In genomic region chr11:117935616-117936015, GRCm38 (mm10) we compare ENCODE assay signal across 9 mouse cellular contexts. TPM values are rescaled to one million over a fixed set of nuclear protein-coding genes. Genes with fewer than 3 reads are reported as not detected.
A peak's percentile ranks its signal among the peaks of the same experiment; 100 is the strongest.
DNase-seq lines count a peak whose midpoint lies in the region; ATAC-seq lines count a peak whose summit lies in the region.
"Had no signal": no experiment of that assay in that cellular context is flagged by ENCODE, and none has a peak within 500 bp of the region (broad histone marks: within the 10 kb centered on the region; RNA-seq: fewer than 3 reads in every experiment).

No protein-coding gene starts in this region.

- no peaks in the 10 kb centered on the region for H3K36me3 ChIP-seq in forebrain, embryonic 10.5 days (replicated peaks)
- no peaks in the 10 kb centered on the region for H3K36me3 ChIP-seq in forebrain, embryonic 14.5 days (ENCODE audit: control insufficient read depth, insufficient read depth, low read length)
- no peaks in the 10 kb centered on the region for H3K36me3 ChIP-seq in kidney, embryonic 15.5 days
- H3K36me3 ChIP-seq: neural tube, embryonic 12.5 days had no signal

- peaks cover 66% of the 10 kb centered on the region for H3K27me3 ChIP-seq in forebrain, embryonic 10.5 days (ENCODE audit: poor library complexity, severe bottlenecking)
- peaks cover 6% of the 10 kb centered on the region; the same call in 1 of the 2 replicates for H3K27me3 ChIP-seq in forebrain, embryonic 14.5 days (replicated peaks; ENCODE audit: control insufficient read depth, insufficient read depth, low read length)
- peaks cover 12% of the 10 kb centered on the region for H3K27me3 ChIP-seq in kidney, embryonic 15.5 days

- no peak overlapping the region for H3K4me3 ChIP-seq in forebrain, embryonic 10.5 days
- H3K4me3 ChIP-seq in forebrain, embryonic 14.5 days (ENCODE audit: low read depth, low read length), result no peak overlapping the region
- H3K4me3 ChIP-seq in kidney, embryonic 15.5 days (replicated peaks), result no peak overlapping the region
- H3K4me3 ChIP-seq: neural tube, embryonic 12.5 days had no signal

- no peaks in the 10 kb centered on the region for H3K9me3 ChIP-seq in forebrain, embryonic 10.5 days
- no peaks in the 10 kb centered on the region for H3K9me3 ChIP-seq in forebrain, embryonic 14.5 days (replicated peaks; ENCODE audit: control insufficient read depth, low read length)
- no peaks in the 10 kb centered on the region for H3K9me3 ChIP-seq in kidney, embryonic 15.5 days (replicated peaks)
- H3K9me3 ChIP-seq: neural tube, embryonic 12.5 days had no signal

- 72% methylated on average over 9 of the region's 9 CpGs for WGBS in forebrain, embryonic 10.5 days
- 64% methylated on average over 9 of the region's 9 CpGs for WGBS in forebrain, embryonic 14.5 days
- WGBS in kidney, embryonic 15.5 days, result 56% methylated on average over 9 of the region's 9 CpGs

- peaks cover 95% of the 10 kb centered on the region for H3K4me1 ChIP-seq in forebrain, embryonic 10.5 days
- peaks cover 22% of the 10 kb centered on the region for H3K4me1 ChIP-seq in forebrain, embryonic 14.5 days (ENCODE audit: control insufficient read depth, insufficient read depth, low read length)
- peaks cover 91% of the 10 kb centered on the region for H3K4me1 ChIP-seq in kidney, embryonic 15.5 days

- peak overlapping the region; percentile 62 for H3K27ac ChIP-seq in forebrain, embryonic 10.5 days
- no peak overlapping the region for H3K27ac ChIP-seq in forebrain, embryonic 14.5 days (ENCODE audit: low read depth, low read length)
- peak overlapping the region; percentile 71 for H3K27ac ChIP-seq in kidney, embryonic 15.5 days
- H3K27ac ChIP-seq: neural tube, embryonic 12.5 days had no signal

- H3K9ac ChIP-seq in forebrain, embryonic 14.5 days (ENCODE audit: low read length), result no peak overlapping the region
- no peak overlapping the region for H3K9ac ChIP-seq in kidney, embryonic 15.5 days
- H3K9ac ChIP-seq: neural tube, embryonic 12.5 days had no signal

- no peak for ATAC-seq in forebrain, embryonic 14.5 days
- ATAC-seq in granulocyte monocyte progenitor cell, adult 5-6 weeks (replicated peaks; ENCODE audit: poor library complexity, severe bottlenecking), result peak; percentile 57
- ATAC-seq in kidney, embryonic 15.5 days (replicated peaks; ENCODE audit: low FRiP score), result no peak
- ATAC-seq in megakaryocyte progenitor cell, adult 5-6 weeks (replicated peaks; ENCODE audit: poor library complexity), result peak; percentile 33

- H3K4me2 ChIP-seq in forebrain, embryonic 14.5 days (ENCODE audit: low read length), result no peak overlapping the region
- no peak overlapping the region for H3K4me2 ChIP-seq in kidney, embryonic 15.5 days
- H3K4me2 ChIP-seq: neural tube, embryonic 12.5 days had no signal

- DNase-seq in forebrain, embryonic 10.5 days (ENCODE audit: extremely low spot score, low spot score), result no peak
- no peak for DNase-seq in forebrain, embryonic 14.5 days (ENCODE audit: low spot score)
- DNase-seq in embryo, embryonic 10 days (ENCODE audit: low spot score), result no peak
- DNase-seq in right cerebral cortex, adult 18-20 months, result no peak
- no peak for DNase-seq in frontal cortex, postnatal 25 days (ENCODE audit: low spot score in 2 of 2)

RNA-seq across cellular contexts. Expression of gene Socs3, which starts 34.2 kb away (rescaled TPM):
- 13.6 and 14.7 TPM in 2 replicates for polyA plus RNA-seq in forebrain, embryonic 10.5 days (2016; fragmentation: Nextera tagmentation; extraction: Ambion mirVana)
- polyA plus RNA-seq in forebrain, embryonic 14.5 days (2014; fragmentation: Nextera tagmentation; extraction: Ambion mirVana), result 8.1 and 8.7 TPM in 2 replicates
- total RNA-seq in granulocyte monocyte progenitor cell, adult 5-6 weeks (2014; fragmentation: Nextera tagmentation), result 0.41 TPM in 1 of 2 replicates, not detected in the other
- total RNA-seq in granulocyte monocyte progenitor cell, adult 5-6 weeks (2017), result 2.0 and 2.2 TPM in 2 replicates
- polyA plus RNA-seq in kidney, embryonic 15.5 days (2015; fragmentation: Nextera tagmentation; extraction: Ambion mirVana), result 14.1 and 15.2 TPM in 2 replicates
- 0.76 and 0.96 TPM in 2 replicates for total RNA-seq in megakaryocyte progenitor cell, adult 5-6 weeks (2015)
- 0.79 and 1.1 TPM in 2 replicates for total RNA-seq in megakaryocyte progenitor cell, adult 5-6 weeks (2017)

RNA-seq across cellular contexts. Expression of gene Pgs1, which starts 50.5 kb away (rescaled TPM):
- 43.8 and 44.7 TPM in 2 replicates for polyA plus RNA-seq in forebrain, embryonic 10.5 days (2016; fragmentation: Nextera tagmentation; extraction: Ambion mirVana)
- 43.1 and 49.2 TPM in 2 replicates for polyA plus RNA-seq in forebrain, embryonic 14.5 days (2014; fragmentation: Nextera tagmentation; extraction: Ambion mirVana)
- 43.1 and 44.5 TPM in 2 replicates for total RNA-seq in granulocyte monocyte progenitor cell, adult 5-6 weeks (2014; fragmentation: Nextera tagmentation)
- total RNA-seq in granulocyte monocyte progenitor cell, adult 5-6 weeks (2017), result 18.8 and 23.3 TPM in 2 replicates
- 34.1 and 38.9 TPM in 2 replicates for polyA plus RNA-seq in kidney, embryonic 15.5 days (2015; fragmentation: Nextera tagmentation; extraction: Ambion mirVana)
- 13.0 and 14.7 TPM in 2 replicates for total RNA-seq in megakaryocyte progenitor cell, adult 5-6 weeks (2015)
- total RNA-seq in megakaryocyte progenitor cell, adult 5-6 weeks (2017), result 15.6 and 18.7 TPM in 2 replicates

Comparison
In these comparisons a context has a peak if more than half of its experiments do, and no peak if none do; other contexts are left out.
1. ATAC-seq: peak in granulocyte monocyte progenitor cell, adult 5-6 weeks (single experiment) and megakaryocyte progenitor cell, adult 5-6 weeks (single experiment); none in forebrain, embryonic 14.5 days (single experiment) and kidney, embryonic 15.5 days (single experiment).